Mouse (Mus musculus): ENCODE results near the gene Ranbp10. TPM values are rescaled to one million over a fixed set of nuclear protein-coding genes. Genes with fewer than 3 reads are reported as not detected.
A peak's percentile ranks its signal among the peaks of the same experiment; 100 is the strongest.

The Ranbp10 gene
- total RNA-seq, 2 experiments from 2014 or later: 18.1 to 18.6 TPM

DNA sequence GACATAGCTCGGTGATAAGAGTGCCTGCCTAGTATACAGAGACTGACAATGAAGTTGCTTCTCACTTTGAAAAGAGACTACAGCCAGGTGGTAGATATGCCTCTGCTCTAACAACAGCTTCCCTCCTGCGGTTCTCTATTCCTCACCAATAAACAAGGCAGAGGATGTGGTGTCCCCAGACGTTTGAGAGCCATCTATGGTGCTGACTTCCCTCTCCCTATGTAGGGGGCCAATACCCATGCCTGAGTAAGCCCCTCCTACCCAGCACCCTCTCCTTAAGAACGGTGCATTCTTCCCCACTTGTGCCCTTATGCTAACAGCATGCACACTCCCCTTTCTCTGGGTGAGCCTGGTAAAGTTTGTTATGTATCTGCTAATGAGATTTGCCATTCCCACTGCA lies 38.2 kb downstream of the Ranbp10 start:
- no peak for DNase-seq

DNA sequence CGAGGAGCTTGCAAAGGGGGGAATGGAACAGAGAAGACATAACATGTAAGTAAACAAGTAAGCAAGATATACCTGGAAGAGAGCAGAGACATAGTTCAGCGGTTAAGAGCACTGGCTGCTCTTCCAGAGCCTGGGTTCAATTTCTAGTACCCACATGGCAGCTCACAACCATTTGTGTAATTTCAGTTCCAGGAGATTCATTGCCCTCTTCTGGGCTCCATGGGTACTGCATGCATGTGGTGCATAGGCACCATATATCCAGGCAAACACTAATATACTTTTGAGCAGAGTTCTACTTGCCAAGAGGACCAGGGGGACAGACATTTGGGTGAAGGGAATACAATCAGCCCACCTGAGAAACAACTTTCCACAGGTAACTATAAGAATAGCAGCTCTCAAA lies 38.9 kb downstream of the Ranbp10 start:
- DNase-seq: peak in 1 of 2 experiments; percentile 74

DNA sequence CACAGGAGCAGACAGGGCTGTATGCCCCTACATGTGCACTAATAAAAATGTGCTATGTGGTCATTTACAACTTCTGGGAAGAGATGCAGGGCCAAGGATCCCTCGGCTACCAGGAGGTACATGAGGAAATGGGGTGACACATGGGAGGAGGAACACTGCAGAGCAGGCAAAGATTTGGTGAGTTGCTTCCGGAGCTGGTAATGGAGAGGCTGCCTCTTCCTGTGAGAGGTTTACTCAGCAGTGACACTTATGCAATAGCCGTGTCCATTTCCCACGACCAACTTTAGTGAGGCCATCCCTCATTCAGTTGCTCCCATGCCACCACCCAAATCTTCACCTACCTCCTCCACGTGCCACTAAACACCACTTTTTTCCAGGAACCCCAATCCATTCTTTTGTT lies 46.9 kb downstream of the Ranbp10 start:
- DNase-seq: no peak

DNA sequence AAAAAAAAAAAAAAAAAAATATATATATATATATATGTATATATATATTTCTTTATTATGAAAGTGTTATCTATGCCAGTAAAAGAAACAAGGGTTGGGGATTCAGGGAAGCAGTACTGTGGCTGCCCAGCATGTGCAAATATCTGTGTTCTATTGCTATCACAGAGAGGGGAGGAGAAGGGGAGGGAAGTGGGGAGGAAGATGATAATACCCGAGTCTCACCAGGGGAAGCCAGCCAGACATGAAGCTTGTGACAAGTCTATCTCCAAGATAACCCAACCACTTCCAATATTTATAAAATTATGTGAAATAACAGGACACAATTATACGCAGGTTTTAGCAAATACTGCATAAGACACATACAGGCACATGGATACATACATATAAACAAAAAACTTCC lies 49.3 kb downstream of the Ranbp10 start:
- DNase-seq: no peak

DNA sequence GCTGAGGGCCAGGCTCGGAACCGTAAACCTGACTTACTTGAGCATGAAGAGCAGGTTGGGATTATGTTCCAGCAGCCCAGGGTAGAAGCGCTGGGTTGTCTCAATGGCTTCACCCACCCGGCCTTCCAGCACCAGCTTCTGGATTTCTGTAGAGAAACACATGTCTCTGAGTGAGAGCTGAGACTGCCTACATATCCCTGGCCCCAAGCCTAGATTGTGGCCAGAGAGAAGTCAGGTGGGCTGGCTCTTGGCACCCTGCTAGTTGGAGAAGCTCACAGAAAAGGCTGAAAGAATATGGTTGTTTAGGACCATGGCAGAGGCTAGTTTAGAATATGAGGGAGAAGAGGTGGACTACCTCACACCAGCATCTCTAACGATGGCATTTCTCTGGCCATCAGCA lies 52.7 kb downstream of the Ranbp10 start:
- DNase-seq: no peak

DNA sequence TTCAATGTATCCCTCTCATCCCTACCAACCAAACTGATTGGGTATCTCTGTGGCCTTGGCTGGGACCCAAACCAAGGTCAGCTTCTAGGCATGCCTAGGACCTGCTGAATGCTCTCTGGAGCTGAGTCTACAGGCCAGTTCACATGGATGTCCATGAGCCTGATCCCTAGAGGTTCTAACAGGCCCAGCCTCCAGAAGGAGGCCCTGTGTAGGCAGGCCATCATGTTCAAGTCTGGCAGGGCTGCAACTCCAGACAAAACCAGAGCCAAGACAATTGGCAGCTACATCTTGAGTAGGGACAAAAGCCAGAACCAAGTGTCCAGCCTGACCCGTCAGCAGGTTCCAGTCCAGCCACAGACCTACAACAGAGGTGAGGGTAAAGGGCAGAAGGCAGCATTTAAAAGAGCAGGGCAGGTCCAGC lies 53.7 kb downstream of the Ranbp10 start:
- DNase-seq: peak in 1 of 2 experiments; percentile 24

DNA sequence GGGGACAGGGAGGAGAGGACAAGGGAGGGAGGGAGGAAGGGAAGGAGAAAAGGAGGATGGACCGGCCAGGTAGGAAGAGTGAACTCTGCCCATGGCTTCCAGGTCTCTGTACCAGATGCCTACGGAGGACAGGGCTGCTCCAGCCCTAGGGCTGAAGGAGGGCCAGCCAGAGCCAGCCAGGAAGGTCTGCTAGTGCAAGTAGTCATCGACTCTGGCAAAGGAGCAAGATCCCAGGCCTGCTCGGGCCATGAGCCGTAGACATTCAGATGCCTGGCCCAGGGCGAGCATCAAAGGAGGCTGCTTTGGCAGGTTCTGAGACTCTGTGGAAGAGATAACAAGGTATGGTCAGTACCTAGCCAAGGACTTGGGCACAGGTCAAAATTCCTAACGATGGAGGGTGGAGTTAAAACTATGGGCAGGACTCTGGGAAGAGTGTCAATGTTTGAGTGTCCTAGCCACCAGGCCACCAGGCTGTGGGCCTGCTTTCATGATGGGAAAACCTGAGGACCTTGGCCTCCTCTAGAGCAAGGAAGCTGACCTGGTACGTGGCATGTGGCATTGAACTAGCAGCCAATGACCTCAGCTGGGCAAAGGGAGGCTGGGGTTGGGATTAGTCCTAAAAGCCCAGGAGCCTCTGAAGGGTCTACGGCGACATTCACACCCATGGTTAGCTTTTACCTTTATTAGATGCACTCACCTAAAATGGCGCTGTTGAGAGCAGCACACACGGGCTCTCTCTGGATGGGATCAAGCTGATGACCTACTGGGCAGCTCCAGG lies 55.6 kb downstream of the Ranbp10 start:
- DNase-seq: no peak

DNA sequence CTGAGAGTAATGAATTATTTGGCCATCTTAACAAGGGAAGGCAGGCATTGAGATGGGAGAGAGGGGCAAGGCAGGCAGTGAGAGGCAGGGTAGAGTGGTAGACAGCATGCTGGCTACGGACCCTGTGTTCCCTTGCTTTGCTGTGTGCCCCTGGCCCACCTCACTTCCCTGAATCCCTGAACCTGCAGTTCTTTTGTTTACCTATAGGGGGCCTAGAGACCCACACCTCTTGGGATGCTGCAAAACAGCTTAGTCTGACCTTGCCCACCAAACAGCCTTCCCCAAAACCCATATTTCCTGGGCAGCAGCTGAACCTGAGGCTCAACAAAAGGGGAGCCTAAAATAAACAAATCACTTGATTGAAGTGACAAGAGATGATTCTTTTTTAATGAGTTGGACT lies 56.5 kb downstream of the Ranbp10 start:
- peak in 1 of 2 experiments; percentile 49 for DNase-seq

DNA sequence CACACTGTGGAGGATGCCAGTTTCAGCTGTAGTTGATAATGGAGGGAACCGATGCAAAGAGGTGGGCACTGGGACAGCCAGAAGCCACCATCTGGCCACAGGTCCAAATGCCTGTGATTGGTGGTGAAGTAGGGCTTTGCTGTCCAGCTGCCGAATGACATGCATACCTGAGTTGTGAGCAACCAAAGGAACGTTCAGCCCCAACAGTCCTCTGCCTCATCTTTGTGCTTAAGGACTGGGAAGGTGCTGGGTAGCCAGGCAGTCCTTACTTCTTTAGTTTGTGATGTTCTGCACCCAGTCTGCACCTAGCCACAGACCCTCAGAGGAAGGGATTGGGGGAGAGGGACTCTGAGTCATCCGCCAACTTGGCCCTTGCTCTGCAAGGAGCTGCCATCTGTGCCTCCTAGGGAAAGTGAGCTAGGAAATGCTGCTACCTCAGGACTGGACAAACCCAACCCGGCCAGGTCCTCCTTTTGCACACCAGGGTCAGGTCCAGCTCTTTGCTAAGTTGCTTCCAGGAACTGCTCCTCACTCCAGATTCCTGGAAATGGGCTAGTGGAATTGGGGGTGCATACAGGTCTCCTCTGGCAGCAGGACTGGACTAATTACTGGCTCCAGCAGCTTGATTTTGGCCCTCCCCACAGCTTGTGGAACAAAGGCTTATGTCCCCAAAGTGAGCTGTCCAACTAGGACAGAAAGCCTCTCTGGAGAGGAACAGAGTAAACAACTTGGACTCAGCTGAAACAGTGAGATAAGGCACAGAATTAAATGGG lies 58.5 kb downstream of the Ranbp10 start:
- DNase-seq: peak in 1 of 2 experiments; percentile 7

DNA sequence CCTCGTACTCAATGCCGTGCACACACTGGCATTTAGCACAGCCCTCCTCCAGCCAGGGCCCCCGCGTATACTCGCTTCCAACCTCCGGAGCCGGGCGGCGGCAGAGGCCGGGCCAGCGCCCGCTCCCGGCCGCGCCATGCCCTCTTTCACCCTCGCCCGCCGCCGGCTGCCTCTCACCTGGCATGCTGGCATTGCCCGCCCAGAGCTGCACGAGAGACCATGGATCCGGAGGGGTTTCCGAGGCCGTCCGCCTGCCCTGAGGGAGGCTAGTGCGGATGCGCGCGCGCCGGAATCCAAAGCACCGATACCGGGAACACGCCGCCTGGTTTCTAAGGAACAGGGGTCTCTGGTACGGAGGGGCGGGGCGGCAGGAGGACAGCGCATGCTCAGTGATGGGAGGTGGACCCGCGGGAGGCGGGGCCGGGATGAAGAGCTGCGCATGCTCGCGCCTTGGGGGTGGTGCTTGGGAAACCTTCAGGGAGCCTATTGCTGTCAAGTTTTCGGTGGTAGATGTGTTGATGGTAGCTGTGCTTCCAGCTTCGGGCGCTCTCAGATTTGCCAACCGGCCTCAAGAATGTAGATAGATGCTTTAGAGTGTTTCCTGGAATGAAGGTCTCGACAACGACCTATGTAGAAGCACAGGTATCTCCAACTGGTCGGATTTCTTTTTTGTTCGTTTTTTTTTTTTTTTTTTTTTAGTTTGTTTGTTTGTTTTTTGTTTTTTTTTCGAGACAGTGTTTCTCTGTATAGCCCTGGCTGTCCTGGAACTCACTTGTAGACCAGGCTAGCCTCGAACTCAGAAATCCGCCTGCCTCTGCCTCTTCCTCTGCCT lies 68.7 kb downstream of the Ranbp10 start, which contains the start of gene Gfod2:
Gene Gfod2 (minus strand): TSS at position 388 of the 832 bp plus-strand sequence.
- peak; percentile 98 to 99 for DNase-seq

DNA sequence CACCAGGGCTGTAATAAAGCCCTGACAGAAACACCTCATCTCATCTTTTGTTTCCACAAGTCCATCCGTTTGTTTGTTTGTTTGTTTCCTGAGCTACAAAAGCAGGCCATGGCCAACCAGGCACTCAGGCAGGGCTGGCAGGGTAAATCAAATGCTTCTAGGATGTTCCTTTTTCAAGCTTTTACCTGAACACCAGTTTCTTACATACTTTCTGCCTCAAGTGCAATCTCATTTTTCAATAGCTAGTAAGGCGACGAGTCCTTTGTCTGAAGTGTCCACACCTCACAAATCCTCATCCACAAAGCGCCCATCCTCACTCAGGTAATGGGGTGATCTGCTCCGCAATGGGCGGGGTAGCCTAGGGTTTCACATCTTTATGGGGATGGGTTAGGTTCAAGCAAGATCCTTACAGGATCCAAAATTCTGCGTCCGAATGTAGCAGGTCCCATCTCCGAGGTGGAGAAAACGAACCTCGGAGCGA lies 69.3 kb downstream of the Ranbp10 start:
- no peak for DNase-seq

DNA sequence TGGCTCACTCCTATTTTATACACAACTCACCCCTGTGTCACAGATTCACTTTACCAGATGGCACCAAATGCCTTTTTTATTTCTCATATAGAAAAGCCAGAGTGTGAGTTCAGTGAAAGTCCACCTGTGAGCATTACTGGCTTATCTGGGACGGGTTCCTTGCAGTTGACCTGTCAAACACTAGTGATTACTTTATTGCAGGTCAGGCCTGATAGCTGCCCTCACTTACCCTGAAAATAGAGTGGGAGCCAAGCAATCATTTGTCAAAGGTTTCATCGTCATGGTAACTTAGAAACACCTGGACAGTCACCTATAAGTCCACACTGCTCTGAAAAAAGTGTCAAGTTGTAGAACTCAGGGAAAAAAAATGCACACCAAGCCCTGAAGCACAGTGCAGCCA lies 72.5 kb downstream of the Ranbp10 start:
- no peak for DNase-seq

DNA sequence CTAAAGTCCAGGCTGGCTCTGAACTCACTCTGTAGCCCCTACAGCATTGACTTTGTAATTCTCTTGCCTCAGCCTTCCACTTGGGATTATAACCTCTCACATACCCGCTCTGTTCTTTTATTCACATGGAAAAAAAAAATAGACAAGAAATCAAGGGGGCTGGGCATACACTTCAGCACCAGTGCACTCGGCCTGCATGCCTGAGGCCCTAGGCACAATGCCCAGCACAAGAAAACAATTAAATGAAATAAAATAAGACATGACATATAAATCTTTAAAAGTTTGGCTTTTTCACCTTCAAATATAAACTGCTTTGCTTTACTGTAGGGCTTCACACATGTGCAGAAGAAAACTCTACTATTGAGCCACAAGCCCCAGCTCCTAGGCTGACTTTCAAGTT lies 73.2 kb downstream of the Ranbp10 start:
- no peak for DNase-seq

DNA sequence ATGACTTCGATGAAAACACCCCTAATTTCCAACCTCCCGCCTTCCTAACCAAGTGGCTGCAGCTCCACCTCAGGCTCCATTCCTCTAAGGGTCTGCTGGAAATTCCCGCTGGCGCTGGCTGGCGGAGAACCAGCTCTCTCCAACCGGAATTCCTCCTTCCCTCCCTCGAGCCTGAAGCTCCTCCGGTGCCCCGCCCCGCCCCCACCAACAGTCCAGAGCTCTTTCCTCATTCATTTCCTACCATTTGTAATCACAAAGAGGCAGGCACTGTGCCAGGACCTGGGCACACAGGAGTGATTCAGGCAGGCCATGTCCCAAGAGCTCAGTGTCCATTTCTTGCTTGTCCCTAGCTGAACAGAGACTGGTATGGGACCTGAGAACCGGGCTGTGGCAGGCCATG lies 76.5 kb downstream of the Ranbp10 start:
- DNase-seq: peak; percentile 72

DNA sequence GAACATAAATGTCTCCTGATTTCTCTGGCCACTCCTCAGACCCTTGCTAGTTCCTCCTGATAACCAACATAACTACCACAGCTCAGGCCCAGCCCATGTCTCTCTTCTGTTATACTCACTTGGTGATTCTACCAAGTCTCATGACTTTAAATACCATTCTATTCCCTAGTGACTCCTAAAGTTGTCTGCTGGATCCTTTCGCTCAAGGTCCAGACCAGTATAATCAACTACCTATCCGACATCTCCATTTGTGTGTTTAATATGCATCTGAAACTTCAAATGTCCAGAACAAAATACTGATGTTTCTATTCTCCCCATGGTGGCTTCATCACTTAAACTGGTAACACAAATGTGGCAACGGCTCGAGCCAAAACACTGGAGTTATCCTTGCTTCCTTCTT lies 83.8 kb downstream of the Ranbp10 start:
- no peak for DNase-seq

DNA sequence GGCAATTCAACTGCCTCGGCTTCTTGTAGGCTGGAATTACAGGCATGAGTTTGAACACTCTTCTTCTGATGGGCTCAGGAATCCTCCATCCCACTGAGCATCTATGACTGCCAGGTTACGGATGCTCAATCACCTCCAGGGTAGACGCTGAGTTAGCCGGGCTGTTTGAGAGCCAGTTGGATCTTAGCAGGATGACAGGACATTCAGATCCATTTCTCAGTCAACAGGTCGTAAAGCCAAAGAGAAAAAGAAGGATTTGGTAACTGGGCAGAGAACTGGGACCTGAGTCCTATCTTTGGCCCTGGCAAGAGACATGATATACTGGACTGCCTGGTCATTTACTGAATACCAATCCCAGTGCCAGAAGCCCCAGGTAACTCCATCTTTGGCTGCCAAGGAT lies 87.9 kb downstream of the Ranbp10 start:
- no peak for DNase-seq

DNA sequence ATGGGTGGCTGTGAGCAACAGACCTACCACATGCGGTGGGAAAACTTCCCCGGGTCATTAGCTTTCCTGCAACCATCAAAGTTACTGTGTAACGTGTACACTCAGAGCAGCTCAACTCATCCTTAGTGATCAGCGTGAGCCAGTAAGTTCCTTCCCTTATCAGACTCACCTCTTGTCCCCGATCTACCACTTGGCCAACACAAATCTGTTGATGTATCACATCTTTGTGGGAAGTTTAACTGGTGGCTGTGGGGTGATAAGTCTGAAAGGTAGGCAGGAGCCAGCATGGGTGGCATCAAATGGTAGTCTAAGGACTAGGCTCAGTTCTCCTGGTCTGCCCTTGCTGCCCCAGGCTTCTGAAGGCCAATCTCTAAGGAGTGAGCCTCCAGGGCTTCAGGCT lies 95.0 kb downstream of the Ranbp10 start:
- no peak for DNase-seq

DNA sequence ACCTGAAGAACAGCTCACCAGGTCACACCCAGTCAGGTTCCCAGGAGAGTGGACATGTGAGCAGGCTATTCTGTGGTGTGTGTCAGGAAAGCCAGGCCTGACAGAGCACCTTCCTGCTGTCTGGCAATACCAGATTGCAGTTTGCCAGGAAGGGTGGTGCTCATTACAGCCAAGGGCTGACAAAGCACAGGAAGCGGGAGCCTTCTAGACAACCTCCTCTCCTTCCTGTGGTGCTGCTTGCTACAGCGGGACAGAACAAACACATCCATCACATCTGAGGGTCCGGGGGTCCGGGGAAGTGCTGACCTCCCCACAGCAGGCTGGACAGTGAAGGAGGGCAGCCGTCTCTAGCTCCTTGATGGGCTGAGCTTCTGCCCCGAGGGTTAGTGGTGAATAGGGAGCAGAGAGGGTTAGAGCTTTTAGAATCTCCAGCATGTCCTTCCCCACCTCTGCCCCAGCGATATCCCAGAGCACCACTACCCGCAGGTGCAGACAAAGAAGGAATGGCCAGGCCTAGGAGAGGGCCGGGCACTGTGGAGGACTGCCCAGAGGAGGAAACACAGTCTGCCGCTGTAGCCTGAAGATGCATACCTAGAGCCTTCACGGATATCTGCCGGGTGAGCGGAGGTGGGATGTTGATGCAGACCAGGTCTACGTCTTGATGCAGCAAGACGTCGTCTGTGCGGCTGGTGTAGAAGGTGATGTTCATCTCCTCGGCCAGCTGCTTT lies 99.6 kb downstream of the Ranbp10 start:
- DNase-seq: peak; percentile 65 to 89

DNA sequence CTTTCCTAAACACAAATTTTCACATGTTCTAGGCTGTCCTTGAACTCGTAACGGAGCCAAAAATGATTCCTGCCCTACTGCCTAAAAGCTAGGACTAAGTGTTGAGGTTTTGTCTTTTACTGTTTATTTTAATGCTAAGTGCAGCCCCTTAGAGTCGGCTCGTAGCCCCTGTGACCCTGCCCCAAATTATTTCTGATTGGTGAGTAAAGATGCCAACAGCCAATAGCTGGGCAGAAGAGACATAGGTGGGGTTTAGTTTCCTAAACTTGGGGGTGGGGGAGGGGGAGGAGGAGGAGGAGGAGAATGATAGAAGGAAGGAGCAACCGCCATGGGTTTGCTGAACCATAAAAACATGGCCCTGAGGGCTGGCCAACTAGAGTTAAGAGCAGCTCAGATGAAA lies 101.4 kb downstream of the Ranbp10 start:
- no peak for DNase-seq

DNA sequence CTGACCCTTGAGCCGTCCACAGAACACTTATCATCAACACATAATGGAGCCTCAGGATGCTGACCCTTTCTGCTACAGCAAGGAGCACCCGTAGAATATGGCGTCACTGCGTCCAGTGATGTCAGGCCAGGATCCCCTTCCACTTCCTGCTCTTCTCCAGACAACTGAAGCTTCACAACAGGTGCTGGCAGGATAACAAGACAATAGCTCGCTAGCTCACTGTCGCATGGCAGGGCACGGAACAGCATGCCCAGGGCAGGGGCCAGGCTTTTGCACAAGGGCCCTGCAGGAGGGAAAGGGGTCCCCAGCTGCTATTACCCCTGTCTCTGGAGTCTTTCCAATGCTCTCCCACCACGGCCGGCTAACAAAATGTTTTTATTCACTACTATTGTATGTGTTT lies 104.3 kb downstream of the Ranbp10 start:
- DNase-seq: no peak

DNA sequence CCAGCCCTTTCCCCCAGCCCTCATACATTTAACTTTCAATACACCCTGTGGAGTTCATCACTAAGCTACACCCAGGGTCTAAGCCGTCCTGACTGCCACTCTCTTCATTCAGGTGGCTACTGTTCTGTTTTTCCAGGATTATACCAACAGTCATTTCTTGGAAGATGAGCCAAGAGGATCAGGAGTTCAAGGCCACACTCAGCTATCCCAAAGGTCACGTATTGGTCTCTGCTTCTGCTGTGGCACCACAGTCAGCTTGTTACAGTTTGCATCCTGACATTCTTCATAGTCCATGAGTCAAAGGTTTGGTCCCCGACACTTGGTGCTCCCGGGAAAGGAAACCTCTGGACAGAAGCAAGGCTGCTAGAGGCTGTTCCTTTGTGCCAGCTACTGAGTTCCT lies 107.5 kb downstream of the Ranbp10 start:
- no peak for DNase-seq
